Mouse (Mus musculus) splenic B cell, adult 2 months (primary cell): ENCODE measurements around the gene Ubr2.

Source experiments
- DNase-seq: peaks from one replicate; pipeline ENCODE4 v3.0.0-alpha.2; 2011; ENCODE audit warnings: low read depth, low spot score
- H3K27me3 ChIP-seq: 2 replicates; pipeline ENCODE4 v1.6.1; 2012; ENCODE audit warnings: mild to moderate bottlenecking, low read length, moderate library complexity, mixed read lengths; ENCODE audit not compliant: control insufficient read depth, poor library complexity, insufficient read depth, severe bottlenecking
- H3K36me3 ChIP-seq: 2 replicates; pipeline ENCODE4 v1.6.1; 2012; ENCODE audit warnings: mild to moderate bottlenecking, low read length, moderate library complexity, mixed read lengths; ENCODE audit not compliant: control insufficient read depth, poor library complexity, insufficient read depth, severe bottlenecking

Gene Ubr2

DNA sequence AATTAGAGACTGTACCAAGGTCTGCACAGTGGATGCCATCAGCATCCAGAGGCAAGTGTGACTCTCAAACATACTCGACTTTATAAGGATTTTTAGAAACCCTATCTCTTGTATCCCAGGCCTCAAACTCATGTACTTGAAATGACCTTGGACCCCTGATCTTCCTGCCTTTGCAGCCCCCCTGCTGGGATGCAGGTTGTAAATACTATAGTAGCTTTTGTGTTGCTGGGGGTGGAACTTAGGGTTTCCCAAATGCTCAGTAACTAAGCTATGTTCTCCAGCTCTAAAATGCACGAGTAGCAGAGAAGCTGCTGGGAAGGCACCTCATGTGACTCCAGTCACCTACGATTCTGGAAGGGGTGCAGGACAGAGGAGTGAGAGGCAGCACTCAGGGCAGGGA lies 83.4 kb downstream of the Ubr2 start:
- no peaks in the 10 kb centered on the region; the same call in 1 of the 2 replicates for H3K36me3 ChIP-seq
- no peaks in the 10 kb centered on the region for H3K27me3 ChIP-seq
- no peak for DNase-seq

DNA sequence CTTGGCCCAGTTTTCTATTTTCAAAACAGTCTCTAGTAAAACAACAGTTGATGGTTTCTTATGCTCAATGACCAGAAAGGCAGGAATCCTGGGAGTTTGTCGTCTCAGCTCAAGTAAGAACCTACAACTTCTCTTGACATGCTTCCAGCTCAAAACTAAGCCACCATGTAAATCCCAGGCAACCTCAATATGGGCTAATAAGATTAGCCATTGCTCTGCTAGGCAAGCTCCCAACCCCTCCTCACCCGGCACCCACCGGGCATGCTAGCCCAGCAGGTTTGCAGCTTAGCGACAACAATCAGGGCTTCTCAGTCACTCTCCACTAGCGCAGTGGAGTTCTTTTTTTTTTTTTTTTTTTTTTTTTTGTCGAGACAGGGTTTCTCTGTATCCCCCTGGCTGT lies 84.2 kb downstream of the Ubr2 start:
- Histone ChIP-seq H3K36me3 (no peaks in the 10 kb centered on the region; the same call in 1 of the 2 replicates), H3K27me3 (no peaks in the 10 kb centered on the region)
- no peak for DNase-seq

DNA sequence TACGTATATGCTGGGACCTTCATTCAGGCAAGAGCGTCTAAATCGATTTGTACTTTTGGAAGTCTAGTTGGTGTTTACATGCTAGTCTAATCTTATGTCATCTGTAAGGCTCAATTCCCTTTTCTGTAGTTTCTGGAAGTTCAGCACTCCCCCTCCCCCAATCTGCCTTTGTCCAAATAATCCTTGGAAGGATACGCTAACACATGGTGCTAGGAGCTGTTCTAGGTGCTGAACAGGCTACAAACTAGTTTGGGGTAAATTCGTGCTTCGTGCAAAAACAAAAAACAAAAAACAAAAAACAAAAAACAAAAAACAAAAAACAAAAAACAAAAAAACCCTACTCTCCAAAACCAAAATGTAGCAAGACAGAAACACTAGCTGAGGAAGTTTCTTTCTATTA lies 89.5 kb downstream of the Ubr2 start:
- no peak for DNase-seq
- Histone ChIP-seq H3K27me3 (no peaks in the 10 kb centered on the region), H3K36me3 (no peaks in the 10 kb centered on the region)

DNA sequence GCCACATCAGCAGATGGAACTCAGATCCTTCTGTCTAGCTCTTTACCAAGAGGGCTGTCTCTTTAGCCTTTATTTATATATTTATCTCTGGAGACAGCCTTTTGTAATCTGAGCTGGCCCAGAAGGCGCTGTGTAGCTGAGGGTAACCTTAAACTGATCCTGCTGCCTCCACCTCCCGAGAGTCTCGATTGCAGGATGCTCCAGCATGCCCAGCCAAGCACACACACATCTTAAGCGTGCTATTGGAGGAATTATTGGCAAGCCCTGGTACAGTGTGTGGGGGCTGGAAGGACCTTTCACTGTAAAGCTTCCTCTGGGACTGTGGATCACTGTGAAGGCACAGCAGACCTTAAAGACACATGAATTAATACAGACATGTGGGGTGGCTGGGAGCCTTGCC lies 91.4 kb downstream of the Ubr2 start:
- DNase-seq: no peak
- Histone ChIP-seq H3K36me3 (no peaks in the 10 kb centered on the region), H3K27me3 (no peaks in the 10 kb centered on the region)

DNA sequence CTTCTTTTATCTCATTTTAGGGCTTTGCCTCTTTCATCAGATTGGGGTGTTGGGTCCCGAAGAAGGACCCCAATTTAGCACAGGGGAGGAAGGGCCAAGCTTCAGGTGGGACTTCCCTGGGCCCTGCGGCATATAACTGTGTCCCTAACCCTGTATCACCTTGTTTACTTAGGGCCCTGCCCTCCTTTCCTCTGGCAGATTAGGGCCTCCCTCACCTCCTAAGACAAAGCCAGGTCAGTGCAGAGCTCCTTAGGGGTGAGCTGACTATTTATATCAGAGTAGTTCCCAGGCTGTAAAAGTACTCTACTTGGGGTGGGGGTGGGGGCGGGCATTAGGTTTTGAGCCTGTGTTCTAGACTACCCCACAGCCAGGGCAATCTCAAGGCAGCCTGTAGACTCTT lies 95.2 kb downstream of the Ubr2 start:
- H3K27me3 ChIP-seq: no peaks in the 10 kb centered on the region
- DNase-seq: no peak
- H3K36me3 ChIP-seq: no peaks in the 10 kb centered on the region

DNA sequence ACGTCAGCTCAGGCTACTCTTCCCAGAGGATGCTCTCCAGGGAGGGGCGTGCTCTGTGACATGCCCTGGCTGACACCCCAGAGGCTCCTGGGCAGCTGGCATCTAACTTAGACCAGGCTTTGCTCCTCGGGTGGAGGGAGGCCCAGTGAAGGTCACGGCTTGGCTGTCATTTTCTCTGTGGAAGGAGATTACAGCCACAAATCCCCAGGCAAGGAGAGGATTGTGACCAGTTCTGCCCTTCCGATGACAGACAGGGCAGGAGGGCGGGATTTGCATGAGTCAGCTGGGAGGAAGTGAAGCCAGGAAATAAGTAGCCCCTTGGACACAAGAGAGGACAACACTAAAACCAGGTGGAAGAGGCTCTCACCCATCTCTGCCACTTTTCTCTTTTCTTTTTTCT lies 98.0 kb downstream of the Ubr2 start:
- H3K27me3 ChIP-seq: no peaks in the 10 kb centered on the region
- H3K36me3 ChIP-seq: no peaks in the 10 kb centered on the region
- no peak for DNase-seq

DNA sequence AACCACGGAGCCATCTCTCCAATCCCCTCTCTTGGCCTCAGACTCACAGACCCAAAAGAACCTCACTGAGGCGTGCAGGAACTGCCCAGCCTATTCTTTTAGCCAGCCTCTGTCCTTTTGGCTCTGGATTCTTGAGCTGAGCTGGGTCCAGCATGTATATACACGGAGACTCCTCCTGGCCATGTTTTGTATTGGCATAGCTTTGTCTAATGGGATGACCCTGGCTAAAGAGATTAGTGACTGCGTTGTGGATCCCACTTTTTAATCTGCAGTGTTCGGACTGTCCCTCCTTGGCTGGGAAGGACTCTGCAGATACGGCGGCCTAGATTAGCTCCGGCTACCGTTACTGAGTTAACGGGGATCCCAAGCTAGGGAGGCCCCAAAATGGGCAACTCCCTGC lies 100.2 kb downstream of the Ubr2 start, which contains the start of gene Prph2:
TSS of gene Prph2 (plus strand) at position 274 of the 400 bp plus-strand sequence.
- H3K36me3 ChIP-seq: no peaks in the 10 kb centered on the region
- no peak for DNase-seq
- no peaks in the 10 kb centered on the region for H3K27me3 ChIP-seq

DNA sequence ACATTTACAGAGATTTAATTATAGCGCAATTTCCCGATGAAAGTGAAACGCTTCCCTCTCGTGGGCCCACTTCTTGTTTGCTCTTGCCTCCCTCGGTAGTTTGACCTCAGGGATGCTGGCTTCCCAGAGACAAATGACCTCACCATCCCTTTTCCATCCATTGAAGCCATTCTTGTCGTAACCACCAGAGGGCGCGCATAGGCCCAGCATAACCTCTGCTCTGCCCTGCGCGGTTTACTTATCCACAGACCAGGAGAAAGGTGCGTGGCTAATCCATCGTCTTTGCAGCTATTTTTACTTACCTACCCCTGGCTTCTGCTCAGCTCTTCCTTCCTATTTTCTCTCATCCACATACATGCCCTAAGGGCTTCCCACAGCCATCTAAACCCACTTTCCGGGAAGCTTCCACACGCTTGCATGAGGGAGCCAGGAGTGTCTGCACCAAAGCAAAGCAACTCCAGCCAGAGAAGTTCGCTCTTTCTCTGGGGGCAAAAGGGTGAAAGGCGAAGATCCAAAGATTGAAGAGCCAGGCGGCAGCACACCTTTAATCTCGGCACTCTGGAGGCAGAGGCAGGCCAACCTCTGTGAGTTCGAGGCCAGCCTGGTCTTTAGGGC lies 106.4 kb downstream of the Ubr2 start:
- Histone ChIP-seq H3K36me3 (no peaks in the 10 kb centered on the region), H3K27me3 (no peaks in the 10 kb centered on the region)
- peak; percentile 86 for DNase-seq

DNA sequence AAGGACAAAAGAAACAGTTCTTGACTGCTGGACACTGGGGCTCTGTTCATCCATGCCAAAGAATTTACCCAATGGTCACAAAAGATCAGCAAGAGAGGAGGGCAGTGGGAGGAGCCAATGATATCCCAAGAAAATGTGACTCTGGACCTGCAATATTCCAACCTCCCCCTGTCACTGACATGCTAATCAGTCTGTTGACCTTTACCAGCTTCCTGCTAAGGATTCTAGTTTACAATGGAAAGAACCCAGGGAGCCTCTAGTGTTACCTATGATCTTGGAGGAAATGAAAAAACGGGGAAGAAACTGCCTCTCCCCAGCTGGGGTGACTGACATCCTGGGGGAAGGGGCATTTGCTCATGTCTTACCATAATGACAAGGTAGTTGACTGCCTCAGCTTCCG lies 109.4 kb downstream of the Ubr2 start:
- no peak for DNase-seq
- H3K36me3 ChIP-seq: no peaks in the 10 kb centered on the region
- no peaks in the 10 kb centered on the region for H3K27me3 ChIP-seq

DNA sequence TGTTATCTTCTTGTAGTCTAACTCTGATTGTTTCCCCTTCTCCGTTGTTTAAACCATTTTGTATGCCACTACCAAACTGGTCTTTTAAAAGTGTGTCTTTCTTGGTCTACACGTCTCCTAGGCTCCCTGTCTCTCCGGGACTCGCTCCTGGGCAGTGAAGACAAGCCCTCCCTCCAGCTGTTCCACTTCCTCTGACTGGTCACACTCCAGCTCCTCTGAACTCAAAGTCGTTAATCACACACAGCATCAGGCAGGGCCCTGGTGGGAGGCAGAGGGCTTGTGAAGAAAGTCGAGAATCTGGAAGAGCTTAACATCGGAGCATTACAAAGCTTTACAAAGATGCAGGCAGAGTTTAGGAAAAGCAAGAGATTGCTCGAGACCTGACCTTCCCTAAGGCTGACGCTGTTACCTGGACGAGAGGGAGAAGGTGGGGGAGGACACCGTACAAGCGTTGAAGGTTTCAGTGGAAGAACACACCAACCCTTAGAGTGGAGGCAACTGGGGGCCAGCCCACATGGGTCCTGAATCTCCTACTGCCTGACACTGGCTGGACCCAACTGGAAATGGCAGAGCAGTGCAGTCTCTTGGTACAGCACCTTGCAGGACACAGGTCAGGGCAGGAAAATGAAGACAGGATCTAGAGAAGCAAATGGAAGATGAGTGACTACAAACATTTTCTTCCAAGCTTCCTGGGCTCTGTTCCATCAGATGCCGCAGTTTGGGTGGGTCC lies 113.0 kb downstream of the Ubr2 start:
- Histone ChIP-seq H3K36me3 (no peaks in the 10 kb centered on the region; the same call in 1 of the 2 replicates), H3K27me3 (no peaks in the 10 kb centered on the region)
- DNase-seq: peak; percentile 28

DNA sequence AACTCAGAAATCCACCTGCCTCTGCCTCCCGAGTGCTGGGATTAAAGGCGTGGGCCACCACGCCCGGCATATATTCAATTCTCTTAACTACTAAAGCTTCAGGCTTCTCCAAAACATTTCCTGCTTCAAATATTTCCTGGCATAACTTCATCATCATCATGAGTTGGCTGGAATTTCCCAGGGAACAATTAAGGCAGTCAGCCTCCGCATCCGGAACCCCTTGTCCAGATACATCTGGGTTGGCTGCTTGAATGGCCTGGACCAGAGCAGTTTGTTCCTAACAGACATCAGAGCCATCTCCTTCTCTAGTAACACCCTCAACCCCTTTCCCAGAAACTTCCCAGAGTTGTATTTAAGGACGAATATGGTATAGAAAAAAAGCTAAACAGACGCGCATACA lies 114.9 kb downstream of the Ubr2 start:
- Histone ChIP-seq H3K36me3 (no peaks in the 10 kb centered on the region; the same call in 1 of the 2 replicates), H3K27me3 (no peaks in the 10 kb centered on the region)
- no peak for DNase-seq

DNA sequence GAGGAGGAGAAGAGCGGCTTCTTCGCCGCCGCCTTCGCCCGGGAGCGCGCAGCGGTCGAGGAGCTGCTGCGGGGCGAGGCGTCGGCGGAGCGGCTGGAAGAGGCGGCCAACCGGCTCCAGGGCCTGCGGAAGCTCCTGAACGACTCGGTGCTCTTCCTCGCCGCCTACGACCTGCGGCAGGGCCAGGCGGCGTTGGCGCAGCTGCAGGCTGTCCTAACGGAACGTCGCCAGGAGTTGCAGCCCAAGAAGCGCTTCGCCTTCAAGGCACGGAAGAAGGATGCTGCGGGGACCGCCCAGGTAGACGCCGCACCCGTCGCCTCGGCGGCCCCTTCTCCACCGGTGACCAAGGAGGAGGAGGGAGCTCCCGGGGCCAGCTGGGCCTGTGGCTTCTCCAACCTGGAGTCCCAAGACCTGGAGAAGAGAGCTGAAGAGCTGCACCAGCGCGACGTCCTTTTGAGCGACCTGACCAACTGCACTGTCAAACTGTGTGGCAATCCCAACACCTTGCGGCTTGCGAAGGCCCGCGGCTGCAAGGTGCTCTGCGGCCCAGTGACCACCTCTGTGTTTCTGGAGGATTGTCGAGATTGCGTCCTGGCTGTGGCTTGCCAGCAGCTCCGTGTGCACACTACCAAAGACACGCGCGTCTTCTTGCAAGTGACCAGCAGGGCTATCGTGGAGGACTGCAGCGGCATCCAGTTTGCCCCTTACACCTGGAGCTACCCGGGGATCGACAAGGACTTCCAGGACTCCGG lies 119.3 kb downstream of the Ubr2 start:
- H3K27me3 ChIP-seq: no peaks in the 10 kb centered on the region
- no peaks in the 10 kb centered on the region; the same call in 1 of the 2 replicates for H3K36me3 ChIP-seq
- DNase-seq: peak; percentile 24

DNA sequence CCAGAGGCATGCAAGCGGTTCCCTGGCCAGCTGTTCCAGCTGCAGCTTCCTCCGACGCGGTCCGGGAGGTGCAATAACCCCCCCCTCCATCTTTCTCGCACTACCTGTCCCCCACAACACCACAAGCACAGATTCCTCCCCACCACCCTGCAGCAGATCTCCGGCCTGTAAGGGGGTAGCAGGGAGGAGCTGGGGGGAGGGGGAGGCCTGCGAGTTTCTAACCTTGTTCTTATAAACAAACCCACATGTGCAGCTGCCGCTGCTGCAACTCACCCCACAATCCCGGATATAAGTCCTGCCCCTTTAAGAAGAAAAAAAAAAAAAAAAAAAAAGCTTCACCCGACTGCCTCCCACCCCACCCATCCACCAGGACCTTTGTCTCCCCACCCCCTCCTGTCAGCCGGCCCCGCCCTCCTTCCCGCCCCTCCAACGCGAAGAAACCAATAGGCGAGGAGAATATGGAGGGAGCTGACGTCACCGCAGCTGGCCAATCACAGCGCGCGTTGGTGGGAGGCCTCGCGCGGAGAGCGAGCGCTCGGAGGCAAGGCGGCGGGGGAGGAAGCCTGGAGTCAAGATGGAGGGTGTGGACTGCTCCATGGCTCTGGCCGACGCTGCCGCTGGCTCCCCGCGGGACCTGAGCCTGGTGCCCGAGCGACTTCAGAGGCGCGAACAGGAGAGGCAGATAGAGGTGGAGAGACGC lies 120.1 kb downstream of the Ubr2 start, which contains the start of gene Tbcc:
TSS of gene Tbcc (plus strand) at position 569 of the 700 bp plus-strand sequence.
- peak; percentile 99 for DNase-seq
- Histone ChIP-seq H3K36me3 (no peaks in the 10 kb centered on the region; the same call in 1 of the 2 replicates), H3K27me3 (no peaks in the 10 kb centered on the region)

DNA sequence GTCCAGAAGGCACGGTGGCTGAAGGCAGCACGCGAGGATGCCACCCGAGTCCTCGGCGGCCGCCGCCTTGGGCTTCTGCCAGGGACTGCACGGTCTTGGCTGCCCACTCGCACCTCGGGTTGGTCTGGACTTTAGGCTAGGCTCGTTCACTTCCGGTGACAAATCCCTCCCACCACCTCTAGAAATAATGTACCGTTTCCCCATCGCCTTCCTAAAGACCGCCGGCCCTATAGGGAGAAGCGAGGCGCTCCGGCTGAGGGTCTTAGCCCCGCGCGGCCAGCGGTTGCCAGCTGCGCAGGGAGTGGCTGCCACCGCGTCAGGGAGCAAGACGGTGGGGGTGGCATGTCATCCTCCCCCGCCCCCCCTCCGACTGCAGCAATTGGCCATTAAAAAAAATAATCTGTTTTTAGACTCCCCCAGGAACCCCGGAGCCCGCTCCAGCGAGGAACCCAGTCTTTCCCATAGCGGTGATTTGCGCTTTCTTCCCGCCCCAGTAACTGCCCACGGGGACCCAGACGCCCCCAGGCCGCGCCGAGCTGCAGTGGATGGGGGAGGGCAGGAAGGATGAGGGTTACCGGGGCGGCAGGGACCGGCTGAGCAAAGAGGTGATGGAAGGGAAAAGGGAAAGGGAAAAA lies 120.8 kb downstream of the Ubr2 start:
- peak; percentile 64 for DNase-seq
- Histone ChIP-seq H3K36me3 (no peaks in the 10 kb centered on the region; the same call in 1 of the 2 replicates), H3K27me3 (no peaks in the 10 kb centered on the region)
